In the genomic region with DNA sequence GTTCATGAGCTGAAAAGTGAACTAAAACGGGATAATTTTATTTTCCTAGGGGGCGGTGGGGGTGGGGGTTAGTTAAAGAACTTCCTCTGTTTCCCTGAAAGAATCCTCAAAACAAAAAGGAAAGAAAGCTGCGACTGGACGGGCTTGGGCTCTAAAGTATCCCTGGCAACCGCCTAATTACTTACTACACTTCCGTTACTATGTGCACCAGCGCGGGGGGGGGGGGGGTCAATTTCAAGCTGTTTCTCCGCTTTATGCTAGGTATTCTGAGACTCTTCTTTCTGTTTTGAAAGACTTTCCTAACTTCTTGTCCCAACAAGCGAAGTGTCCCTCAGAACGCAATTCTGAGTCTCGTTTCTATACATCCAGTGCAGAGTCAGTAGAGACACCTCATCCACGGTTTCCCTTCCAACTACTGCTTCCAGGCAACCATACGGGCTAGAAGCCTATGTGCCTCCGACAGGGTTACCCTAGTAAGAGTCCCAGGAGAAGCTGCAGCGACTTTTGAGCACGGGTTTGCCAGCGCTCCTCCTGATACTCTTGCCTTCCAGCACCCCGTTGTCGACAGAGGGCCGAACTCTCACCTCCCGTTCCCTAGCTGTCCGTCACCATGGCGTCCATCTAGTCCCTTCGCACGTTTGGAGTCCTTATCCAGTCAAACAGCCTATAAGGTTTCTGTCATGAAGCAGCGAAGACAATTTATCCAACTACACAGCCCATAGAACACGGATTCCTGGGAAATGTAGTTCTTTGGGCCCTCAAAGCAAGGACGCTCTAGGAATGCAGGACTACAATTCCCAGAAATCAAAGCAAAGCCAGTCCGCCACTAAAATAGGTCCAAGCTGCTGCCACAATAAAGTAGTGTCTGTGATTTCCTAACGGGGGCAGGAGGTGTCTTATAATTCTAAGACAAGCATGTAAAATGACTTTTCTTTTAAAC, we compare ENCODE assay signal across 8 mouse cellular contexts. TPM values are rescaled to one million over a fixed set of nuclear protein-coding genes. Genes with fewer than 3 reads are reported as not detected.
DNase-seq lines count a peak whose midpoint lies in the region; ATAC-seq and TF ChIP-seq lines count a peak whose summit lies in the region.

No protein-coding gene starts in this region.

- H3K4me1 ChIP-seq in ES-Bruce4 (ENCODE audit: control insufficient read depth, insufficient read depth, low read length), result no peaks in the 10 kb centered on the region
- peaks cover 31% of the 10 kb centered on the region for H3K4me1 ChIP-seq in forebrain, embryonic 10.5 days
- H3K4me1 ChIP-seq in heart, embryonic 15.5 days (replicated peaks), result peaks cover 9% of the 10 kb centered on the region; the same call in 1 of the 2 replicates
- H3K4me1 ChIP-seq in liver, embryonic 14.5 days (replicated peaks; ENCODE audit: control insufficient read depth in 2 of 2, insufficient read depth in 2 of 2, low read length in 1 of 2), result 0 out of 4 replicates have a peak, but pooled peaks cover 0 to 3% of the 10 kb centered on the region in 2 experiments
- peaks cover 6% of the 10 kb centered on the region; the same call in 1 of the 2 replicates for H3K4me1 ChIP-seq in neural tube, embryonic 11.5 days (ENCODE audit: control insufficient read depth, insufficient read depth, low read length)

- TF ChIP-seq EP300 in ES-Bruce4 (IDR thresholded peaks at IDR 0.05; ENCODE audit: insufficient read depth, low read depth, low read length), result no peak
- no peak for TF ChIP-seq EP300 in liver, embryonic 14.5 days (IDR thresholded peaks at IDR 0.05; ENCODE audit: low read depth)

- peak; percentile 42 for DNase-seq in c-Kit-negative CD71-positive TER-119-positive erythroid progenitor cells, embryonic 14.5 days (ENCODE audit: low read depth, low spot score)
- DNase-seq in forebrain, embryonic 10.5 days (ENCODE audit: extremely low spot score, low spot score), result peak; percentile 81
- peak; percentile 81 for DNase-seq in kidney, postnatal 25 days
- peak; percentile 79 to 83 (median 82) for DNase-seq in liver, embryonic 14.5 days (ENCODE audit: low read depth in 3 of 3, low spot score in 3 of 3)
- peak; percentile 87 for DNase-seq in neural tube, embryonic 11.5 days (ENCODE audit: low spot score)
- DNase-seq in telencephalon, adult 2 months (ENCODE audit: low read depth, low spot score), result peak; percentile 98

- WGBS in forebrain, embryonic 10.5 days, result 2% methylated on average over 31 of the region's 31 CpGs
- WGBS in heart, embryonic 15.5 days, result 5% methylated on average over 31 of the region's 31 CpGs
- WGBS in liver, embryonic 14.5 days (ENCODE audit: insufficient replicate concordance), result under 1% methylated on average over 31 of the region's 31 CpGs
- WGBS in neural tube, embryonic 11.5 days, result 2% methylated on average over 31 of the region's 31 CpGs

- H3K4me2 ChIP-seq in heart, embryonic 15.5 days, result peak overlapping the region; percentile 71
- H3K4me2 ChIP-seq in liver, embryonic 14.5 days (ENCODE audit: low read depth), result peak overlapping the region; percentile 74
- H3K4me2 ChIP-seq in neural tube, embryonic 11.5 days (ENCODE audit: low read depth), result peak overlapping the region; percentile 48

- TF ChIP-seq CTCF in ES-Bruce4 (IDR thresholded peaks at IDR 0.05; ENCODE audit: low read depth, low read length), result no peak
- TF ChIP-seq CTCF in liver, embryonic 14.5 days (IDR thresholded peaks at IDR 0.05; ENCODE audit: low read depth), result no peak

- no peaks in the 10 kb centered on the region for H3K36me3 ChIP-seq in ES-Bruce4 (ENCODE audit: control insufficient read depth, insufficient read depth, low read length, poor library complexity, severe bottlenecking)
- no peaks in the 10 kb centered on the region for H3K36me3 ChIP-seq in forebrain, embryonic 10.5 days (replicated peaks)
- H3K36me3 ChIP-seq in heart, embryonic 15.5 days, result no peaks in the 10 kb centered on the region
- no peaks in the 10 kb centered on the region for H3K36me3 ChIP-seq in liver, embryonic 14.5 days (replicated peaks; ENCODE audit: control insufficient read depth, insufficient read depth, low read depth)
- no peaks in the 10 kb centered on the region for H3K36me3 ChIP-seq in neural tube, embryonic 11.5 days (ENCODE audit: control insufficient read depth, insufficient read depth, low read length)

- TF ChIP-seq POLR2A in ES-Bruce4 (IDR thresholded peaks at IDR 0.05; ENCODE audit: insufficient read depth, low read length), result no peak

- H3K27me3 ChIP-seq in ES-Bruce4 (ENCODE audit: control insufficient read depth, insufficient read depth, low read length, poor library complexity, severe bottlenecking), result no peaks in the 10 kb centered on the region
- no peaks in the 10 kb centered on the region for H3K27me3 ChIP-seq in forebrain, embryonic 10.5 days (ENCODE audit: poor library complexity, severe bottlenecking)
- H3K27me3 ChIP-seq in heart, embryonic 15.5 days, result no peaks in the 10 kb centered on the region
- no peaks in the 10 kb centered on the region for H3K27me3 ChIP-seq in liver, embryonic 14.5 days (ENCODE audit: control insufficient read depth, insufficient read depth, low read length)
- no peaks in the 10 kb centered on the region for H3K27me3 ChIP-seq in neural tube, embryonic 11.5 days (ENCODE audit: control insufficient read depth, insufficient read depth, low read length)

- H3K9ac ChIP-seq in ES-Bruce4 (ENCODE audit: low read depth, poor library complexity, severe bottlenecking), result peak overlapping the region; percentile 57
- peak overlapping the region; percentile 74 for H3K9ac ChIP-seq in heart, embryonic 15.5 days
- H3K9ac ChIP-seq in liver, embryonic 14.5 days (replicated peaks), result peak overlapping the region; percentile 52
- H3K9ac ChIP-seq in neural tube, embryonic 11.5 days (ENCODE audit: low read length), result peak overlapping the region; percentile 60

- no peak overlapping the region for H3K27ac ChIP-seq in ES-Bruce4 (ENCODE audit: insufficient read depth, low read length)
- H3K27ac ChIP-seq in forebrain, embryonic 10.5 days, result peak overlapping the region; percentile 88
- peak overlapping the region; percentile 90 for H3K27ac ChIP-seq in heart, embryonic 15.5 days
- no peak overlapping the region for H3K27ac ChIP-seq in liver, embryonic 14.5 days
- peak overlapping the region; percentile 55 for H3K27ac ChIP-seq in neural tube, embryonic 11.5 days (ENCODE audit: low read depth, low read length)

- no peaks in the 10 kb centered on the region for H3K9me3 ChIP-seq in ES-Bruce4 (replicated peaks; ENCODE audit: control insufficient read depth, insufficient read depth, low read length, poor library complexity, severe bottlenecking)
- H3K9me3 ChIP-seq in forebrain, embryonic 10.5 days, result no peaks in the 10 kb centered on the region
- no peaks in the 10 kb centered on the region for H3K9me3 ChIP-seq in heart, embryonic 15.5 days (replicated peaks)
- no peaks in the 10 kb centered on the region for H3K9me3 ChIP-seq in liver, embryonic 14.5 days (ENCODE audit: control insufficient read depth, low read length)
- H3K9me3 ChIP-seq in neural tube, embryonic 11.5 days (ENCODE audit: control insufficient read depth, low read length), result no peaks in the 10 kb centered on the region

- peak overlapping the region; percentile 85 for H3K4me3 ChIP-seq in ES-Bruce4 (ENCODE audit: low read depth, low read length)
- peak overlapping the region; percentile 69 for H3K4me3 ChIP-seq in forebrain, embryonic 10.5 days
- H3K4me3 ChIP-seq in heart, embryonic 15.5 days, result peak overlapping the region; percentile 92
- peak overlapping the region; percentile 67 to 83 for H3K4me3 ChIP-seq in liver, embryonic 14.5 days (ENCODE audit: insufficient read depth in 1 of 2, low read depth in 2 of 2, low read length in 2 of 2)
- peak overlapping the region; percentile 51 for H3K4me3 ChIP-seq in neural tube, embryonic 11.5 days (ENCODE audit: low read depth, low read length)

- ATAC-seq in heart, embryonic 15.5 days (replicated peaks; ENCODE audit: insufficient number of reproducible peaks, insufficient read depth, low FRiP score, low read depth), result peak; percentile 98
- peak; percentile 99 for ATAC-seq in liver, embryonic 14.5 days (ENCODE audit: insufficient read depth)
- peak; percentile 94 for ATAC-seq in neural tube, embryonic 11.5 days (ENCODE audit: insufficient read depth, low FRiP score, low TSS enrichment)

RNA-seq across cellular contexts. Expression of a gene that starts 4.0 kb away (rescaled TPM):
- not detected in 2 replicates for polyA plus RNA-seq in ES-Bruce4 (2011; ENCODE audit: insufficient read depth, insufficient read length, low read depth, missing spikeins)
- polyA plus RNA-seq in forebrain, embryonic 10.5 days (2016; fragmentation: Nextera tagmentation; extraction: Ambion mirVana), result not detected in 2 replicates
- 0.64 and 7.8 TPM in 2 replicates for polyA plus RNA-seq in heart, embryonic 15.5 days (2015; fragmentation: Nextera tagmentation; extraction: Ambion mirVana)
- polyA plus RNA-seq in liver, embryonic 14.5 days (2012; rRNA removed), result 0.11 and 0.17 TPM in 2 replicates
- polyA plus RNA-seq in liver, embryonic 14.5 days (2014; fragmentation: Nextera tagmentation; extraction: Ambion mirVana), result 0.20 and 0.43 TPM in 2 replicates
- polyA plus RNA-seq in neural tube, embryonic 11.5 days (2014; fragmentation: Nextera tagmentation; extraction: Ambion mirVana), result 0.14 TPM in 1 of 2 replicates, not detected in the other

RNA-seq across cellular contexts. Expression of a gene that starts 20.7 kb away (rescaled TPM):
- polyA plus RNA-seq in ES-Bruce4 (2011; ENCODE audit: insufficient read depth, insufficient read length, low read depth, missing spikeins), result not detected in 2 replicates
- not detected in 2 replicates for polyA plus RNA-seq in forebrain, embryonic 10.5 days (2016; fragmentation: Nextera tagmentation; extraction: Ambion mirVana)
- polyA plus RNA-seq in heart, embryonic 15.5 days (2015; fragmentation: Nextera tagmentation; extraction: Ambion mirVana), result 0.74 and 8.5 TPM in 2 replicates
- 0.17 and 0.19 TPM in 2 replicates for polyA plus RNA-seq in liver, embryonic 14.5 days (2012; rRNA removed)
- 0.20 and 0.32 TPM in 2 replicates for polyA plus RNA-seq in liver, embryonic 14.5 days (2014; fragmentation: Nextera tagmentation; extraction: Ambion mirVana)
- polyA plus RNA-seq in neural tube, embryonic 11.5 days (2014; fragmentation: Nextera tagmentation; extraction: Ambion mirVana), result 0.16 and 0.31 TPM in 2 replicates

RNA-seq across cellular contexts. Expression of a gene that starts 20.8 kb away (rescaled TPM):
- 27.0 and 38.3 TPM in 2 replicates for polyA plus RNA-seq in ES-Bruce4 (2011; ENCODE audit: insufficient read depth, insufficient read length, low read depth, missing spikeins)
- polyA plus RNA-seq in forebrain, embryonic 10.5 days (2016; fragmentation: Nextera tagmentation; extraction: Ambion mirVana), result 61.3 and 65.8 TPM in 2 replicates
- polyA plus RNA-seq in heart, embryonic 15.5 days (2015; fragmentation: Nextera tagmentation; extraction: Ambion mirVana), result 51.1 and 57.1 TPM in 2 replicates
- 4.1 and 4.8 TPM in 2 replicates for polyA plus RNA-seq in liver, embryonic 14.5 days (2012; rRNA removed)
- polyA plus RNA-seq in liver, embryonic 14.5 days (2014; fragmentation: Nextera tagmentation; extraction: Ambion mirVana), result 20.0 and 21.3 TPM in 2 replicates
- 61.8 and 65.5 TPM in 2 replicates for polyA plus RNA-seq in neural tube, embryonic 11.5 days (2014; fragmentation: Nextera tagmentation; extraction: Ambion mirVana)

RNA-seq across cellular contexts. Expression of a gene that starts 49.7 kb away (rescaled TPM):
- 17.5 and 17.6 TPM in 2 replicates for polyA plus RNA-seq in ES-Bruce4 (2011; ENCODE audit: insufficient read depth, insufficient read length, low read depth, missing spikeins)
- polyA plus RNA-seq in forebrain, embryonic 10.5 days (2016; fragmentation: Nextera tagmentation; extraction: Ambion mirVana), result 17.9 and 18.5 TPM in 2 replicates
- 3.9 and 6.1 TPM in 2 replicates for polyA plus RNA-seq in heart, embryonic 15.5 days (2015; fragmentation: Nextera tagmentation; extraction: Ambion mirVana)
- polyA plus RNA-seq in liver, embryonic 14.5 days (2012; rRNA removed), result 2.7 and 3.3 TPM in 2 replicates
- 4.5 and 5.3 TPM in 2 replicates for polyA plus RNA-seq in liver, embryonic 14.5 days (2014; fragmentation: Nextera tagmentation; extraction: Ambion mirVana)
- 19.2 and 22.0 TPM in 2 replicates for polyA plus RNA-seq in neural tube, embryonic 11.5 days (2014; fragmentation: Nextera tagmentation; extraction: Ambion mirVana)

Comparison
In these comparisons a context has a peak if more than half of its experiments do, and no peak if none do; other contexts are left out.
1. H3K27ac ChIP-seq: peak in forebrain, embryonic 10.5 days (single experiment), heart, embryonic 15.5 days (single experiment) and neural tube, embryonic 11.5 days (single experiment); none in ES-Bruce4 (single experiment) and liver, embryonic 14.5 days (single experiment).
2. DNase-seq: peak in every context shown above with its lines; median percentile 98 in telencephalon, adult 2 months; 87 in neural tube, embryonic 11.5 days; 82 in liver, embryonic 14.5 days; 81 in forebrain, embryonic 10.5 days; 81 in kidney, postnatal 25 days; 42 in c-Kit-negative CD71-positive TER-119-positive erythroid progenitor cells, embryonic 14.5 days.
3. Peak in every context shown above with its lines, with median percentiles within 50 percentile points of each other: H3K4me3 ChIP-seq, H3K9ac ChIP-seq, ATAC-seq and H3K4me2 ChIP-seq.